Mouse (Mus musculus) limb, embryonic 14.5 days (tissue): ENCODE data around the gene Trnp1. TPM values are rescaled to one million over a fixed set of nuclear protein-coding genes. Genes with fewer than 3 reads are reported as not detected.

Experiments
- ATAC-seq: fragments of 200-750 bp; cut with Nextera tagmentation; 2 replicates; pipeline ENCODE4 v1.8.0; 2017; ENCODE audit warnings: low read depth, moderate number of reproducible peaks, moderate TSS enrichment; ENCODE audit not compliant: low FRiP score
- DNase-seq: peaks from one replicate; pipeline ENCODE4 v3.0.0-alpha.2; 2015; ENCODE audit warnings: low spot score
- H3K27ac ChIP-seq: fragments of 300-500 bp; sonication (generic); replicated peaks from 2 replicates; pipeline ENCODE4 v1.5.1; 2014; ENCODE audit warnings: low read depth, mild to moderate bottlenecking, low read length, moderate library complexity, mixed read lengths
- H3K27me3 ChIP-seq: fragments of 300-500 bp; sonication (generic); 2 replicates; pipeline ENCODE4 v1.6.1; 2014; ENCODE audit warnings: low read length, mixed read lengths; ENCODE audit not compliant: control insufficient read depth, insufficient read depth
- H3K36me3 ChIP-seq: fragments of 300-500 bp; sonication (generic); 2 replicates; pipeline ENCODE4 v1.6.1; 2014; ENCODE audit warnings: mild to moderate bottlenecking, low read length, moderate library complexity, mixed read lengths; ENCODE audit not compliant: control insufficient read depth, insufficient read depth
- H3K4me1 ChIP-seq: fragments of 300-500 bp; sonication (generic); 2 replicates; pipeline ENCODE4 v1.6.1; 2014; ENCODE audit warnings: antibody characterized with exemption, low read length, mixed read lengths; ENCODE audit not compliant: control insufficient read depth, insufficient read depth
- H3K4me2 ChIP-seq: fragments of 300-500 bp; sonication (generic); replicated peaks from 2 replicates; pipeline ENCODE4 v1.6.1; 2014; ENCODE audit warnings: low read depth, mild to moderate bottlenecking, low read length, moderate library complexity; ENCODE audit not compliant: severe bottlenecking
- H3K4me3 ChIP-seq: fragments of 300-500 bp; sonication (generic); replicated peaks from 2 replicates; pipeline ENCODE4 v1.5.1; 2014; ENCODE audit warnings: low read length
- H3K9ac ChIP-seq: fragments of 300-500 bp; sonication (generic); 2 replicates; pipeline ENCODE4 v1.6.1; 2014; ENCODE audit warnings: mild to moderate bottlenecking, low read depth, low read length, moderate library complexity; ENCODE audit not compliant: severe bottlenecking
- H3K9me3 ChIP-seq: fragments of 300-500 bp; sonication (generic); 2 replicates; pipeline ENCODE4 v1.6.1; 2016; ENCODE audit warnings: low read length; ENCODE audit not compliant: control insufficient read depth
- POLR2A ChIP-seq: fragments of 200-500 bp; IDR thresholded peaks from 2 replicates; pipeline ENCODE4 v1.8.0; 2012; ENCODE audit warnings: inconsistent platforms, mild to moderate bottlenecking, moderate library complexity, borderline replicate concordance; ENCODE audit not compliant: insufficient read depth, insufficient read length; ENCODE audit errors: extremely low read depth
- WGBS: fragments of 180-500 bp; shearing (Covaris S2); extraction: QIAGEN DNeasy Blood & Tissue Kit; methylation state at CpG from one replicate; pipeline ENCODE4 v1.1.7; 2014; 5-methylcytosine and 5-hydroxymethylcytosine counted together
- polyA plus RNA-seq, 2 experiments: library from polyadenylated mRNA; depleted of rRNA in 1 of 2; stranded (reverse) in 1 of 2; unstranded in 1 of 2; fragments of >200 nt; fragmentation: Nextera tagmentation in 1 of 2; extraction: Ambion mirVana in 1 of 2; gene quantifications; 2 replicates each; pipeline versions ENCODE4 v1.2.1 to v1.2.3; 2012 to 2014

The Trnp1 gene
- polyA plus RNA-seq, 2 experiments = 5.0 to 5.4 TPM

- ATAC-seq = no peak
- H3K9me3 ChIP-seq = no peaks in the 10 kb centered on the region
- H3K9ac ChIP-seq = no peak overlapping the region
- peak overlapping the region; percentile 40 for H3K4me2 ChIP-seq
- DNase-seq = peak; percentile 82
- peaks cover 41% of the 10 kb centered on the region for H3K27me3 ChIP-seq
- no peak for TF ChIP-seq POLR2A
- no peaks in the 10 kb centered on the region for H3K36me3 ChIP-seq
- 2% methylated on average over 12 of the region's 12 CpGs for WGBS
- H3K4me3 ChIP-seq = peak overlapping the region; percentile 16
- H3K4me1 ChIP-seq = peaks cover 15% of the 10 kb centered on the region
- H3K27ac ChIP-seq = no peak overlapping the region
These were observed 3.9 kb downstream of the Trnp1 start for GRCm38 (mm10) chr4:133494432-133494831.

- TF ChIP-seq POLR2A = no peak
- no peak overlapping the region for H3K27ac ChIP-seq
- H3K27me3 ChIP-seq = peaks cover 36% of the 10 kb centered on the region
- 23% methylated on average over 10 of the region's 12 CpGs for WGBS
- no peaks in the 10 kb centered on the region for H3K9me3 ChIP-seq
- ATAC-seq (no peak), DNase-seq (no peak)
- peaks cover 15% of the 10 kb centered on the region for H3K4me1 ChIP-seq
- peak overlapping the region; percentile 16 for H3K4me3 ChIP-seq
- no peaks in the 10 kb centered on the region for H3K36me3 ChIP-seq
- no peak overlapping the region for H3K9ac ChIP-seq
- peak overlapping the region; percentile 40 for H3K4me2 ChIP-seq
These were observed 4.5 kb downstream of the Trnp1 start for GRCm38 (mm10) chr4:133493895-133494294.

- DNase-seq = no peak
These were observed 6.5 kb downstream of the Trnp1 start for GRCm38 (mm10) chr4:133491800-133492199.

GRCm38 (mm10) chr4:133489489-133490245 is 8.7 kb downstream of the Trnp1 start:
- ATAC-seq = no peak
- DNase-seq = no peak
- no peak for TF ChIP-seq POLR2A
- no peak overlapping the region for H3K4me2 ChIP-seq
- no peaks in the 10 kb centered on the region for H3K36me3 ChIP-seq
- H3K4me1 ChIP-seq = peaks cover 5% of the 10 kb centered on the region; the same call in 1 of the 2 replicates
- no peak overlapping the region for H3K27ac ChIP-seq
- peaks cover 2% of the 10 kb centered on the region; the same call in 1 of the 2 replicates for H3K27me3 ChIP-seq
- 67% methylated on average over 4 of the region's 4 CpGs for WGBS
- no peaks in the 10 kb centered on the region for H3K9me3 ChIP-seq
- no peak overlapping the region for H3K9ac ChIP-seq
- no peak overlapping the region for H3K4me3 ChIP-seq

More at GRCm38 (mm10) chr4:133491800-133492199, 6.5 kb downstream of the Trnp1 start:
- WGBS = 38% methylated on average over 10 of the region's 10 CpGs
- H3K27ac ChIP-seq = no peak overlapping the region
- H3K36me3 ChIP-seq = no peaks in the 10 kb centered on the region
- H3K4me2 ChIP-seq = no peak overlapping the region
- H3K27me3 ChIP-seq = peaks cover 23% of the 10 kb centered on the region
- TF ChIP-seq POLR2A = no peak
- H3K9me3 ChIP-seq = no peaks in the 10 kb centered on the region
- no peak overlapping the region for H3K4me3 ChIP-seq
- H3K4me1 ChIP-seq = peaks cover 5% of the 10 kb centered on the region; the same call in 1 of the 2 replicates
- no peak overlapping the region for H3K9ac ChIP-seq
- no peak for ATAC-seq

GRCm38 (mm10) chr4:133488619-133489392 is 9.5 kb downstream of the Trnp1 start:
- no peak overlapping the region for H3K9ac ChIP-seq
- no peak overlapping the region for H3K4me3 ChIP-seq
- DNase-seq (no peak), ATAC-seq (no peak)
- H3K36me3 ChIP-seq = no peaks in the 10 kb centered on the region
- peaks cover 2% of the 10 kb centered on the region; the same call in 1 of the 2 replicates for H3K4me1 ChIP-seq
- no peaks in the 10 kb centered on the region for H3K9me3 ChIP-seq
- H3K27ac ChIP-seq = no peak overlapping the region
- no peaks in the 10 kb centered on the region for H3K27me3 ChIP-seq
- H3K4me2 ChIP-seq = no peak overlapping the region
- WGBS = 69% methylated on average over 20 of the region's 20 CpGs
- no peak for TF ChIP-seq POLR2A
